Mouse (Mus musculus): Measurements from ENCODE around the gene Grik2.

DNA sequence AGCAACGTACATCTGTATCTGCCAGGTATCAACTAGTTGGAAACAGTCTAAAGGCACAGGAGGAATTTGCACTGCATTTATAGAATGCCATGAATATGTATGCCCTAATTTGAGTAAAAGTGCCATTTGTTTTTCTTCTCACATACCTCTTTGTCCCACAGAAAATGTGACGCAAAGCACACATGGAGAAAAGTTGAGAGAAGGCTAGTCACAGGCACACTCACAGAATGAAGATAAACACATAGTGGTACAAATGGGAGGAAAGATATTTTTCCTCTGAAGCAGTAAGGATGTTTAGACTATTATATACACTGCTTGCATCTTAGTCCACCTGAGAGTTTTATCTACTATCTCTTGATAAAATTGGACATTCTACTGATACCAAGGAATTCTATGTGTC, 190.9 kb downstream of the Grik2 start:
- TF ChIP-seq CTCF (IDR thresholded peaks at IDR 0.05; ENCODE audit: low read depth, low read length) (no peak), POLR2A (IDR thresholded peaks at IDR 0.05; ENCODE audit: borderline replicate concordance, low read depth, low read length) (no peak)

Data from bone marrow macrophage, adult 2 months (primary cell).